Mouse (Mus musculus) urinary bladder, postnatal 25 days (tissue): ENCODE results near the gene Cfap99.

ENCODE experiments used
- DNase-seq: peaks from one replicate; pipeline ENCODE4 v3.0.0; 2022; ENCODE audit warnings: low spot score

The Cfap99 gene

GRCm38 (mm10) chr5:34288154-34288716 is at the start of gene Cfap99, which contains the start of gene Zfyve28:
Gene Cfap99, plus strand, starts transcription at chr5:34288600.
Gene Zfyve28, minus strand, starts transcription at chr5:34288449.
- peak; percentile 61 for DNase-seq

GRCm38 (mm10) chr5:34242224-34242963 is 46.0 kb upstream of the Cfap99 start:
- no peak for DNase-seq

GRCm38 (mm10) chr5:34243062-34243461 is 45.3 kb upstream of the Cfap99 start:
- DNase-seq: no peak

GRCm38 (mm10) chr5:34246443-34246842 is 42.0 kb upstream of the Cfap99 start:
- DNase-seq: no peak

- DNase-seq: no peak
These were observed 39.3 kb upstream of the Cfap99 start for GRCm38 (mm10) chr5:34249132-34249531.

- no peak for DNase-seq
These were observed 38.3 kb upstream of the Cfap99 start for GRCm38 (mm10) chr5:34250090-34250489.

- DNase-seq: no peak
These were observed 36.6 kb upstream of the Cfap99 start for GRCm38 (mm10) chr5:34251794-34252193.

GRCm38 (mm10) chr5:34252307-34252966 is 36.0 kb upstream of the Cfap99 start:
- no peak for DNase-seq

- no peak for DNase-seq
These were observed 35.4 kb upstream of the Cfap99 start for GRCm38 (mm10) chr5:34252967-34253519.

- no peak for DNase-seq
These were observed 34.1 kb upstream of the Cfap99 start for GRCm38 (mm10) chr5:34254309-34254708.

- no peak for DNase-seq
These were observed 33.2 kb upstream of the Cfap99 start for GRCm38 (mm10) chr5:34255189-34255588.

GRCm38 (mm10) chr5:34259172-34259816 is 29.1 kb upstream of the Cfap99 start:
- no peak for DNase-seq

GRCm38 (mm10) chr5:34266065-34266464 is 22.3 kb upstream of the Cfap99 start:
- DNase-seq: no peak

- DNase-seq: no peak
These were observed 19.0 kb upstream of the Cfap99 start for GRCm38 (mm10) chr5:34269197-34269920.

GRCm38 (mm10) chr5:34269921-34270465 is 18.4 kb upstream of the Cfap99 start:
- no peak for DNase-seq

- no peak for DNase-seq
These were observed 16.7 kb upstream of the Cfap99 start for GRCm38 (mm10) chr5:34271743-34272142.

- no peak for DNase-seq
These were observed 15.1 kb upstream of the Cfap99 start for GRCm38 (mm10) chr5:34273251-34273681.

GRCm38 (mm10) chr5:34274268-34274667 is 14.1 kb upstream of the Cfap99 start:
- DNase-seq: no peak

GRCm38 (mm10) chr5:34274676-34275293 is 13.6 kb upstream of the Cfap99 start:
- no peak for DNase-seq

- DNase-seq: no peak
These were observed 12.2 kb upstream of the Cfap99 start for GRCm38 (mm10) chr5:34276191-34276590.

- DNase-seq: no peak
These were observed 11.7 kb upstream of the Cfap99 start for GRCm38 (mm10) chr5:34276746-34277145.
